Mouse (Mus musculus) brain, embryonic 14.5 days (tissue): Measurements from ENCODE around the gene BC061212.
"Not testable (repeated sequence)": the region's sequence is repeated elsewhere in the genome, so short reads cannot be mapped to it uniquely, and the experiment has no call there.

Experiments
- CTCF ChIP-seq: fragments of 200-500 bp; IDR thresholded peaks from 2 replicates; pipeline ENCODE4 v1.5.1; 2012; ENCODE audit warnings: inconsistent platforms, mild to moderate bottlenecking, moderate library complexity, borderline replicate concordance; ENCODE audit not compliant: insufficient read depth, insufficient read length; ENCODE audit errors: extremely low read depth
- POLR2A ChIP-seq: fragments of 200-500 bp; IDR thresholded peaks from 2 replicates; pipeline ENCODE4 v1.6.1; 2012; ENCODE audit warnings: mild to moderate bottlenecking, inconsistent platforms, borderline replicate concordance; ENCODE audit not compliant: poor library complexity, insufficient read depth, insufficient read length, severe bottlenecking; ENCODE audit errors: extremely low read depth

GRCm38 (mm10) chr5:94070445-94070844 is at the start of gene BC061212:
- TF ChIP-seq POLR2A, CTCF: not testable (repeated sequence)
